Mouse (Mus musculus) hindbrain, embryonic 15.5 days (tissue): ENCODE results near the gene Malsu1. TPM values are rescaled to one million over a fixed set of nuclear protein-coding genes. Genes with fewer than 3 reads are reported as not detected.

Source experiments
- ATAC-seq: fragments of 200-750 bp; cut with Nextera tagmentation; 2 replicates; pipeline ENCODE4 v1.8.0; 2017; ENCODE audit warnings: low read depth, moderate number of reproducible peaks, moderate TSS enrichment; ENCODE audit not compliant: low FRiP score
- H3K27ac ChIP-seq: fragments of 300-500 bp; sonication (generic); replicated peaks from 2 replicates; pipeline ENCODE4 v1.5.1; 2015; ENCODE audit warnings: mild to moderate bottlenecking, inconsistent platforms
- H3K27me3 ChIP-seq: fragments of 300-500 bp; sonication (generic); 2 replicates; pipeline ENCODE4 v1.6.1; 2015; ENCODE audit warnings: control low read depth, inconsistent platforms
- H3K36me3 ChIP-seq: fragments of 300-500 bp; sonication (generic); 2 replicates; pipeline ENCODE4 v1.6.1; 2015; ENCODE audit warnings: control low read depth, inconsistent platforms
- H3K4me1 ChIP-seq: fragments of 300-500 bp; sonication (generic); replicated peaks from 2 replicates; pipeline ENCODE4 v1.6.1; 2015; ENCODE audit warnings: control low read depth, inconsistent platforms
- H3K4me2 ChIP-seq: fragments of 300-500 bp; sonication (generic); 2 replicates; pipeline ENCODE4 v1.6.1; 2015; ENCODE audit warnings: moderate library complexity, mild to moderate bottlenecking, inconsistent platforms
- H3K4me3 ChIP-seq: fragments of 300-500 bp; sonication (generic); 2 replicates; pipeline ENCODE4 v1.5.1; 2015; ENCODE audit warnings: mild to moderate bottlenecking, inconsistent platforms
- H3K9ac ChIP-seq: fragments of 300-500 bp; sonication (generic); 2 replicates; pipeline ENCODE4 v1.6.1; 2015; ENCODE audit warnings: inconsistent platforms
- H3K9me3 ChIP-seq: fragments of 300-500 bp; sonication (generic); 2 replicates; pipeline ENCODE4 v1.6.1; 2016; ENCODE audit warnings: control low read depth, inconsistent platforms
- WGBS: fragments of 180-500 bp; shearing (Covaris S2); methylation state at CpG from one replicate; pipeline ENCODE4 v1.1.7; 2015; 5-methylcytosine and 5-hydroxymethylcytosine counted together
- polyA plus RNA-seq: library from polyadenylated mRNA; unstranded; fragments of >200 nt; fragmentation: Nextera tagmentation; extraction: Ambion mirVana; gene quantifications from 2 replicates; pipeline ENCODE4 v1.2.1, GENCODE M21; 2015

Malsu1 gene
- polyA plus RNA-seq, 1 experiment from 2014 or later, result 62.1 TPM

DNA sequence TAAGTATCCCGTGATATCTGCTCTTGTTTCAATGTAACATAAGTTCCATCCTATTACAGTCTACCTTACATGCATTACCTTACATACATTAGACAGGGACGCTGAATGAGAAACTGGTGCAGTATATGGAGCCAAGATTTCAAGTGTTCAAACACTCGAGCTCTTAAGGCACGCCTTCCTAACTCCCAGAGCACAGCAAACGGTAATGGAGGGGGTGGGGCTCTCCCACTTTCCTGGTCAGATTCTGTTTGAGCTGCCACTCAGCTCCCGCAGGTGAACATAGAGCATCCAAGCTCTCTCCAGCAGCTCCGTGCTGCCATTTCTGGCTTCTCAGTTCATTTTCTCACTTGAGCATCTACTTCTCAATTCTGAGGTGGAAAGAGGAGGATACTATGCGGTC lies 44.9 kb downstream of the Malsu1 start:
- Histone ChIP-seq H3K27me3 (no peaks in the 10 kb centered on the region), H3K4me2 (no peak overlapping the region), H3K4me1 (peaks cover 11% of the 10 kb centered on the region; the same call in 1 of the 2 replicates), H3K9ac (no peak overlapping the region), H3K9me3 (peaks cover 6% of the 10 kb centered on the region; the same call in 1 of the 2 replicates), H3K36me3 (peaks cover 6% of the 10 kb centered on the region; the same call in 1 of the 2 replicates), H3K4me3 (no peak overlapping the region), H3K27ac (no peak overlapping the region)
- no peak for ATAC-seq
- WGBS, result 83% methylated on average over 8 of the region's 8 CpGs

DNA sequence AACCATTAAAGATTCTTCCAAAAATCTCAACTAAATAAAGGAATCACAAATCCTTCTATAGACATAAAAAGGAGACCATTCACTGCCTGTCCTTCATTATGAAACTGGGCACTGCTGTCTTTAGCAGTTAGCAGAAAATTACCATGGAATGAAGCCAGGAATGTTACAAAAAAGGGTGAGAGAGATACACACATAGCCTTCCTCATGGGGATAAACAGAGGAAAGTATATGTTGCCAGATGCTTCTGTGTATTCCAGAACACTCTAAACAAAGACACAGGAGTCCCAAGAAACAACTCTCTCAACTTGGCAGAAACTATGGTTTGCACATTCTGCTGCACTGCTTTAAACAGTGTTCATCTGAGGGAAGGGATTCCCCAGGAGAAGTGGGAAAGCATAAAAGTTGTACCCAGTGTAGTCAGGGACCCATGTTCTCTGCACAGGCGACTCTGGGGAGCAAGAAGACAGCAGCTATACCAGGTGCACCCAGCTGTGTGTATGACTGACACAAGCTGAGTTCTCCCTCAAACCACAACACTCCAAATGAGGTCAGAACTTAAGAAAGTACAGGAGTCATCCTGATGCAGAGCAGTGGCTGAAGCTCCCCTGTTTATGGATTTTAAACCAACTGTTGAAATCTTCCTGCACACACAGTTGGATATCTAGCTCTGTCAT lies 46.0 kb downstream of the Malsu1 start:
- Histone ChIP-seq H3K9ac (no peak overlapping the region), H3K9me3 (peaks cover 6% of the 10 kb centered on the region; the same call in 1 of the 2 replicates), H3K4me3 (no peak overlapping the region), H3K36me3 (peaks cover 6% of the 10 kb centered on the region; the same call in 1 of the 2 replicates), H3K27me3 (no peaks in the 10 kb centered on the region), H3K4me1 (peaks cover 11% of the 10 kb centered on the region; the same call in 1 of the 2 replicates), H3K4me2 (no peak overlapping the region), H3K27ac (no peak overlapping the region)
- 78% methylated on average over 1 of the region's 1 CpGs for WGBS
- no peak for ATAC-seq

DNA sequence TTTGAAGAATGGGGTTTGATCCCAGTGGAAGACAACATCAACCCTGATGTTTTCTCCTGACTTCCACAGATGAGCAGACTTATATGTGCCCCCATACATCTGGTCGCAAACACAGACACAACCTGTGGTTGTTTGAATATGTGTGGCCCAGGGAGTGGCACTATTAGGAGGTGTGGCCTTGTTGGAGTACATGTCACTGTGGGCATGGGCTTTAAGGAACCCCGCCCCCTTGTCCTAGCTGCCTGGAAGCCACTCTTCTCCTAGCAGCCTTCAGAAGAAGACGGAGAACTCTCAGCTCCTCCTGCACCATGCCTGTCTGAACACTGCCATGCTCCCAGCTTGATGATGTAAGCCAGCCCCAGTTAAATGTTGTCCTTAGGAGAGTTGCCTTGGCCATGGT lies 46.8 kb downstream of the Malsu1 start:
- Histone ChIP-seq H3K27ac (no peak overlapping the region), H3K4me3 (no peak overlapping the region), H3K36me3 (peaks cover 6% of the 10 kb centered on the region; the same call in 1 of the 2 replicates), H3K27me3 (no peaks in the 10 kb centered on the region), H3K9me3 (peaks cover 6% of the 10 kb centered on the region; the same call in 1 of the 2 replicates), H3K4me2 (no peak overlapping the region), H3K9ac (no peak overlapping the region), H3K4me1 (peaks cover 11% of the 10 kb centered on the region; the same call in 1 of the 2 replicates)
- ATAC-seq, result no peak
- WGBS, result 94% methylated on average over 3 of the region's 3 CpGs

DNA sequence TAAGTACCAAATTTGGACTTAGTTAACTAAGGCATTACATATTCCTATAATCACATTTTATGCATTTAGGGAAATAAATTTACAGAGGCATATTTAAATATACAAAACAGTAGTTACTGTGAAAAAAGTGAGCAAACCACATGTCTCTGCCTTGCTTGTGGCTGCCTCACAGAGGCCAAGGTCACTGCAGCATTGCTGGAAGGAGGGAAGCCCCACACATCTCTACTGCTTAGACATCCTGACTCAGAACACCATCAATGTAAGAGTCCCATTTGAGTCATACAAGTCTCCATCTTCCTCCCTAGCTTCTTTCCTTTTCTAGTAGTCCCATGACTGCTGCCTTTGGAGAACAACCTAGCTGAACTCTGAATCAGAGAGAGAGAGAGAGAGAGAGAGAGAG lies 56.7 kb downstream of the Malsu1 start:
- Histone ChIP-seq H3K36me3 (no peaks in the 10 kb centered on the region), H3K9me3 (no peaks in the 10 kb centered on the region), H3K4me3 (no peak overlapping the region), H3K4me1 (peaks cover 9% of the 10 kb centered on the region; the same call in 1 of the 2 replicates), H3K27ac (no peak overlapping the region), H3K9ac (no peak overlapping the region), H3K4me2 (no peak overlapping the region), H3K27me3 (no peaks in the 10 kb centered on the region)
- ATAC-seq, result no peak

DNA sequence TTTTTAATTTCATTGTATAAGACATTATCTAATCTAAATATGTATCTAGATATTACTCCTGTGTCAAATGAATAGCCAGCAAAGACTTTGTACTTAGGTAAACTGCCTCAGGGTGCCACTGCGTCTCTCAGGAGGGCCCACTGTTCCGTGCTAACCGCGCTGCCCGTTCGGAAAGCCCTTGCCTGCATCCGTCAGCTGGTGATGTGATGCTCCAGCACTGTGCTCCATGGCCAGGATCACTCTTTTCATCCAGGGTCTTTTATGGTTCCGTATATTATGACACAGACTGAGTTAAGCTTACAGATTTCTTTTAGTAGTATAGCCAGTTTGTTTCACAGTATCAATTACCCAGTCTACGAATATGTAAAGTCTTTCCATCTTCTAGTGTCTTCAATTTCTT lies 58.3 kb downstream of the Malsu1 start:
- Histone ChIP-seq H3K4me3 (no peak overlapping the region), H3K27me3 (no peaks in the 10 kb centered on the region), H3K4me2 (no peak overlapping the region), H3K36me3 (no peaks in the 10 kb centered on the region), H3K4me1 (peaks cover 9% of the 10 kb centered on the region; the same call in 1 of the 2 replicates), H3K9me3 (no peaks in the 10 kb centered on the region), H3K9ac (no peak overlapping the region), H3K27ac (no peak overlapping the region)
- no peak for ATAC-seq
- 71% methylated on average over 9 of the region's 9 CpGs for WGBS

DNA sequence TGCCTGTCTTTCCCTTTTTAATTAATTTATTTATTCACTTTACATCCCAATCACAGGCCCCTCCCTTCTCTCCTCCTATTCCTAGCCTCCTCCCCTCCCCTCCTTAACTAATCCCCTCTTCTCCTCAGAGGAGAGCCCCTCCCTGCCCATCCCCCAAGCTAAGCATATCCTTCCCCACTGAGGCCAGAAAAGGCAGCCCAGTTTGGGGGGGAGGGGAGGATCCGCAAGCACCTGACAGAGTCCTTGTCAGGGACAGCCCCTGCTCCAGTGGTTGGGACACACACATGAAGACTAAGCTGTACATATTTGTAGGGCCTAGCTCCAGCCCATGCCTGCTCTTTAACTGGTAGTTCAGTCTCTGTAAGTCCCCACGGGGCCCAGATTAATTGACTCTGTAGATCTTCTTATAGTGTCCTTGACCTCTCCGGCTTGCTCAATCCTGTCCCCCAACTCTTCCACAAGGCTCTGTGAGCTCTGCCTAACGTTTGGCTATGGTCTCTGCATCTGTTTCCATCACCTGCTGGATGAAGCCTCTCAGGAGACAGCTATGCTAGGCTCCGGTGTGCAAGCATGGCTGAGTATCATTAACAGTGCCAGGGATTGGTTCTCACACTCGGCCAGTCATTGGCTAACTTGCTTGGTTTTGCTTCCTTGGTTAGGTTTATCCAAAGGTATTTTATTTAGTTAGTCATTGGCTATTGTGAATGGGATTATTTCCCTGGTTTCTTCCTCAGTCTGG lies 58.9 kb downstream of the Malsu1 start:
- WGBS, result 51% methylated on average over 6 of the region's 6 CpGs

More for the DNA sequence above, 58.9 kb downstream of the Malsu1 start:
- no peaks in the 10 kb centered on the region for H3K27me3 ChIP-seq
- H3K4me1 ChIP-seq, result peaks cover 9% of the 10 kb centered on the region; the same call in 1 of the 2 replicates
- H3K36me3 ChIP-seq, result no peaks in the 10 kb centered on the region
- H3K27ac ChIP-seq, result no peak overlapping the region
- no peak overlapping the region for H3K4me3 ChIP-seq
- no peaks in the 10 kb centered on the region for H3K9me3 ChIP-seq
- ATAC-seq, result no peak
- no peak overlapping the region for H3K9ac ChIP-seq
- no peak overlapping the region for H3K4me2 ChIP-seq

Other genes with a start within 250 kb of the Malsu1 start
- gene Tmem176a, start 232.9 kb upstream of the Malsu1 start, polyA plus RNA-seq, result 23.0 and 27.2 TPM in 2 replicates
- 111 and 139 TPM in 2 replicates for gene Tmem176b, start 232.3 kb upstream of the Malsu1 start, polyA plus RNA-seq
- gene Aoc1, start 200.9 kb upstream of the Malsu1 start, polyA plus RNA-seq, result not detected in 2 replicates
- not detected in 2 replicates for gene 1600015I10Rik, start 143.9 kb upstream of the Malsu1 start, polyA plus RNA-seq
- gene Doxl2, start 98.8 kb upstream of the Malsu1 start, polyA plus RNA-seq, result not detected in 2 replicates
- not detected in 2 replicates for gene Svs1, start 86.9 kb upstream of the Malsu1 start, polyA plus RNA-seq
- gene Gpnmb, start 37.2 kb upstream of the Malsu1 start, polyA plus RNA-seq, result 0.23 and 1.4 TPM in 2 replicates
- 23.3 and 24.9 TPM in 2 replicates for gene Igf2bp3, start 141.2 kb downstream of the Malsu1 start, polyA plus RNA-seq
- 105 and 111 TPM in 2 replicates for gene Tra2a, start 190.2 kb downstream of the Malsu1 start, polyA plus RNA-seq
- 9.2 and 9.6 TPM in 2 replicates for gene Ccdc126, start 245.5 kb downstream of the Malsu1 start, polyA plus RNA-seq